Mouse (Mus musculus): ENCODE data around the gene Olfr1393. TPM values are rescaled to one million over a fixed set of nuclear protein-coding genes. Genes with fewer than 3 reads are reported as not detected.
A peak's percentile ranks its signal among the peaks of the same experiment; 100 is the strongest.

The Olfr1393 gene
- under 1 TPM; 0.23 to 0.34 TPM for total RNA-seq (2021)

GRCm38 (mm10) chr11:49278222-49278621 is at the start of gene Olfr1393:
TSS of gene Olfr1393 (plus strand) at chr11:49278304.
- no peak for DNase-seq (ENCODE audit: low spot score in 2 of 2)
- intact Hi-C loops (cut with DNase I) = loop anchor here (10.0 kb wide), 1 partner anchor 257 kb away; no protein-coding TSS in a partner anchor

- DNase-seq (ENCODE audit: low spot score in 2 of 2) = peak in 1 of 2 experiments; percentile 83
- intact Hi-C loops (cut with DNase I) = no loop called here
Observed at GRCm38 (mm10) chr11:49232781-49233180, 45.3 kb upstream of the Olfr1393 start.

GRCm38 (mm10) chr11:49235459-49236207 is 42.5 kb upstream of the Olfr1393 start:
- intact Hi-C loops (cut with DNase I) = no loop called here
- no peak for DNase-seq (ENCODE audit: low spot score in 2 of 2)

- no peak for DNase-seq (ENCODE audit: low spot score in 2 of 2)
- intact Hi-C loops (cut with DNase I) = no loop called here
Observed at GRCm38 (mm10) chr11:49236891-49237290, 41.2 kb upstream of the Olfr1393 start.

- no peak for DNase-seq (ENCODE audit: low spot score in 2 of 2)
- intact Hi-C loops (cut with DNase I) = no loop called here
Observed at GRCm38 (mm10) chr11:49237532-49237931, 40.6 kb upstream of the Olfr1393 start.

- DNase-seq (ENCODE audit: low spot score in 2 of 2) = no peak
- intact Hi-C loops (cut with DNase I) = no loop called here
Observed at GRCm38 (mm10) chr11:49240310-49240709, 37.8 kb upstream of the Olfr1393 start.

- intact Hi-C loops (cut with DNase I) = no loop called here
- no peak for DNase-seq (ENCODE audit: low spot score in 2 of 2)
Observed at GRCm38 (mm10) chr11:49240874-49241273, 37.2 kb upstream of the Olfr1393 start.

GRCm38 (mm10) chr11:49241471-49241870 is 36.6 kb upstream of the Olfr1393 start:
- DNase-seq (ENCODE audit: low spot score in 2 of 2) = no peak
- intact Hi-C loops (cut with DNase I) = no loop called here

GRCm38 (mm10) chr11:49242944-49243626 is 35.0 kb upstream of the Olfr1393 start:
- DNase-seq (ENCODE audit: low spot score in 2 of 2) = no peak
- intact Hi-C loops (cut with DNase I) = no loop called here

- peak; percentile 90 to 94 for DNase-seq (ENCODE audit: low spot score in 2 of 2)
Observed at GRCm38 (mm10) chr11:49243727-49244594, 34.1 kb upstream of the Olfr1393 start, which contains the start of gene Mgat1. TSS of gene Mgat1 (plus strand) at chr11:49244191.

GRCm38 (mm10) chr11:49244595-49244930 is 33.5 kb upstream of the Olfr1393 start:
- DNase-seq (ENCODE audit: low spot score in 2 of 2) = no peak
- intact Hi-C loops (cut with DNase I) = loop anchor here (1.0 kb wide), 1 partner anchor 41 kb away; the partner anchor contains the start of gene Zfp62

More at GRCm38 (mm10) chr11:49243727-49244594, 34.1 kb upstream of the Olfr1393 start, which contains the start of gene Mgat1:
- intact Hi-C loops (cut with DNase I) = loop anchor here (1.0 kb wide), 1 partner anchor 41 kb away; the partner anchor contains the start of gene Zfp62

- DNase-seq (ENCODE audit: low spot score in 2 of 2) = no peak
- intact Hi-C loops (cut with DNase I) = no loop called here
Observed at GRCm38 (mm10) chr11:49245176-49245575, 32.9 kb upstream of the Olfr1393 start.

GRCm38 (mm10) chr11:49245634-49246415 is 32.3 kb upstream of the Olfr1393 start:
- no peak for DNase-seq (ENCODE audit: low spot score in 2 of 2)
- intact Hi-C loops (cut with DNase I) = no loop called here

- intact Hi-C loops (cut with DNase I) = no loop called here
- DNase-seq (ENCODE audit: low spot score in 2 of 2) = no peak
Observed at GRCm38 (mm10) chr11:49246523-49246922, 31.6 kb upstream of the Olfr1393 start.

- intact Hi-C loops (cut with DNase I) = no loop called here
- DNase-seq (ENCODE audit: low spot score in 2 of 2) = no peak
Observed at GRCm38 (mm10) chr11:49247255-49247654, 30.8 kb upstream of the Olfr1393 start.

GRCm38 (mm10) chr11:49248226-49248973 is 29.7 kb upstream of the Olfr1393 start:
- intact Hi-C loops (cut with DNase I) = no loop called here
- peak in 1 of 2 experiments; percentile 76 for DNase-seq (ENCODE audit: low spot score in 2 of 2)

GRCm38 (mm10) chr11:49248974-49249700 is 29.0 kb upstream of the Olfr1393 start:
- DNase-seq (ENCODE audit: low spot score in 2 of 2) = no peak
- intact Hi-C loops (cut with DNase I) = no loop called here

All from left cerebral cortex, postnatal 25 days (tissue).